Mouse (Mus musculus) forebrain, embryonic 10.5 days (tissue): ENCODE data around the gene Olfr311. TPM values are rescaled to one million over a fixed set of nuclear protein-coding genes. Genes with fewer than 3 reads are reported as not detected.
A peak's percentile ranks its signal among the peaks of the same experiment; 100 is the strongest.
"Not testable (repeated sequence)": the region's sequence is repeated elsewhere in the genome, so short reads cannot be mapped to it uniquely, and the experiment has no call there.

Experiments
- DNase-seq: peaks from one replicate; pipeline ENCODE4 v3.0.0-alpha.2; 2017; ENCODE audit warnings: low spot score; ENCODE audit errors: extremely low spot score
- H3K27ac ChIP-seq: fragments of 300-500 bp; sonication (generic); 2 replicates; pipeline ENCODE4 v1.5.1; 2016; ENCODE audit warnings: mild to moderate bottlenecking
- H3K27me3 ChIP-seq: fragments of 300-500 bp; sonication (generic); 2 replicates; pipeline ENCODE4 v1.6.1; 2016; ENCODE audit warnings: mild to moderate bottlenecking; ENCODE audit not compliant: poor library complexity, severe bottlenecking
- H3K36me3 ChIP-seq: fragments of 300-500 bp; sonication (generic); replicated peaks from 2 replicates; pipeline ENCODE4 v1.6.1; 2016; ENCODE audit warnings: mild to moderate bottlenecking, moderate library complexity
- H3K4me1 ChIP-seq: fragments of 300-500 bp; sonication (generic); 2 replicates; pipeline ENCODE4 v1.6.1; 2016
- H3K4me3 ChIP-seq: fragments of 300-500 bp; sonication (generic); 2 replicates; pipeline ENCODE4 v1.5.1; 2016; ENCODE audit warnings: mild to moderate bottlenecking, moderate library complexity
- H3K9me3 ChIP-seq: fragments of 300-500 bp; sonication (generic); 2 replicates; pipeline ENCODE4 v1.6.1; 2016; ENCODE audit warnings: mild to moderate bottlenecking, moderate library complexity
- WGBS: fragments of 180-500 bp; shearing (Covaris S2); methylation state at CpG from one replicate; pipeline ENCODE4 v1.1.7; 2016; 5-methylcytosine and 5-hydroxymethylcytosine counted together
- polyA plus RNA-seq: library from polyadenylated mRNA; unstranded; fragments of >200 nt; fragmentation: Nextera tagmentation; extraction: Ambion mirVana; gene quantifications from 2 replicates; pipeline ENCODE4 v1.2.1, GENCODE M21; 2016

Gene Olfr311
- polyA plus RNA-seq, 1 experiment from 2014 or later = not detected

DNA sequence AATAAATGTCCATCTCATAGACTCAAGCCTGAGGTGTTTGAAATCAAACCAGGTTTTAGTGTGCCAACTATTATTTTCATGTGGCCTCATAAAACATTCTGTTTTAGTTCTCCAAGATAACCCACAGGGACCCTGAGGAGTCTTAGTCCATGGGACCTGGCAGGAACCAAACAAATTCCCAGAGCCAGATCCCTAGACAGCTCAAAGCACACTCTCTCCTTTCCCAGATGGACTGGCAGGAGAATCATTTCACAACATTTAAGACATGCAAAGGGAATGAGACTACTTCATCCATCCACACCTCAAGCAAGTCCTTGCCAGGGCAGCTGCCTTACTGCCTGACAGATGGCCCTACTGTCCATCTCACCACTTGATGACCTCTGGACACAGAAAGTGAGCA, 10.1 kb upstream of the Olfr311 start, which contains the start of gene Olfr312:
Olfr312 (plus strand) TSS at position 301 of the 400 bp plus-strand sequence.
- not testable (repeated sequence) for H3K4me1 ChIP-seq, H3K4me3 ChIP-seq, DNase-seq, H3K27me3 ChIP-seq, H3K27ac ChIP-seq, H3K36me3 ChIP-seq, H3K9me3 ChIP-seq

DNA sequence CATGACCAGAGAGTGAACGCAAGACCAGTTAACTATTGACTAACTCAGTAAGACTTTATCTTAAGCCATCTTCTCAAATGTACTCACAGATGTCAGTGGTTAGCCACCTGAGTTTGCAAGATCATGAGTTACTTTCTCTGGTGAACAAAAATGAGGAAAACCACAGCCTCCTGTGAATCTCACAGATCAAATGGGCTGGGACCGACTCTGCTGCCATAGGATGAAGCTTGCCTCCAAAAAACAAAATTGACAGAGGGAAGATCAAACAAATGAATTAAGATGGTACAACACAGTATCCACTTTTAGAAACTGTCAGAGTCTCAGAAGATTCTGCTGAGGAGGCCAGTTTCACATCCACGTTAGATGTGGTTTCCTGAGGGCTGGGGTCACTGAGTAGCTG, 9.3 kb upstream of the Olfr311 start:
- Histone ChIP-seq H3K36me3 (no peaks in the 10 kb centered on the region), H3K27ac (no peak overlapping the region), H3K27me3 (no peaks in the 10 kb centered on the region), H3K4me1 (no peaks in the 10 kb centered on the region), H3K4me3 (no peak overlapping the region), H3K9me3 (no peaks in the 10 kb centered on the region)
- WGBS = 83% methylated on average over 3 of the region's 3 CpGs
- DNase-seq = no peak

DNA sequence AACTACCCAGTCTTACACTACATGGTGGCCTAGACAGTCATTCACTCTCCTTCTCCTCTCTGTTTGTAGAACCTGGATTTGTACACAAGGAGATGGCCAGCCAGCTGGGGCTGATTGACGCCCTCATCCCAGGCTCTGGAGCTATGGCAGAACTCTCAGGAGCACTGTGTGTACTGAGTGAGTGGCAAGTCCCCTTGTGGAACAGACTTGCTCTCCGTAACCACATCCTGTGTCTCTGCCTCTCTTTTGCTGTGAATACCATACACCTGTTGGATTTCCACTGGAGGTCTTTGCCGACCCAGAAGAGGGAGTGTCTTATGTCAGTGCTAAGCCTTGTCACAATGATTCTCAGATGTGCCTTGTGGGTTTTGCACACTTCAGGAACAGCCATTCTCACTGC, 6.5 kb upstream of the Olfr311 start:
- WGBS = 77% methylated on average over 3 of the region's 3 CpGs
- H3K4me1 ChIP-seq, DNase-seq: not testable (repeated sequence)

DNA sequence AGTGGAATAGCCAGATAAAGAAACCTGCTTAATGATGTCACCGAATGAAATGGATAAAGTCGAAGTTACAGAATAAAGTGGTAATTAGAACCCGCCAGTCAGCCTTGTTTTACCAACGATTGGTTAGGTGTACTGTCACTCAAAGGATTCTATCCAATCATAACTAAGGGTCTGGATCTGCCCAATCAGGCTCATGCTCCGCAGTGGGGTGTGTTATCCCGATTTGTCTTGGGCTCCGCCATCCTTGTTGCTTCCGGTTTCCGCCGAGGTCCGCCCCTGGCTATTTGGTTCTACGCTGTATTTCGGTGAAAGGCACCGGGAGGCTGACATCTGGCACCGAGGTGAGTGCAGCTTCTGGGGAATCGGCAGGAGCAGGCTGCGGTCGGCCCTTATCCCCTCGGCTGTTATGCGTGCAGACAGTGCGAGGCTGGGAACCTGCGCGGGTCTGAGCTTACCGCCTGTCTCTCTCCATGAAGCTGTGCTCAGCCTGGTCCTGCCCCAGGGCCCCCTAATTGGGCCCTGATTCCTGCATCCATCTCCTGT, 7.9 kb downstream of the Olfr311 start, which contains the start of gene Gm12258:
Gm12258 (plus strand) TSS at position 240 of the 543 bp plus-strand sequence.
- Histone ChIP-seq H3K9me3 (no peaks in the 10 kb centered on the region), H3K27me3 (no peaks in the 10 kb centered on the region), H3K27ac (peak within 1 kb of the TSS; percentile 87), H3K36me3 (peaks cover 24% of the 10 kb centered on the region), H3K4me1 (peaks cover 13% of the 10 kb centered on the region), H3K4me3 (peak within 1 kb of the TSS; percentile 87)
- WGBS = 0% methylated on average over 24 of the region's 24 CpGs
- DNase-seq = peak; percentile 87

More for the DNA sequence above, 6.5 kb upstream of the Olfr311 start:
- H3K27me3 ChIP-seq, H3K9me3 ChIP-seq, H3K27ac ChIP-seq, H3K36me3 ChIP-seq, H3K4me3 ChIP-seq: not testable (repeated sequence)

DNA sequence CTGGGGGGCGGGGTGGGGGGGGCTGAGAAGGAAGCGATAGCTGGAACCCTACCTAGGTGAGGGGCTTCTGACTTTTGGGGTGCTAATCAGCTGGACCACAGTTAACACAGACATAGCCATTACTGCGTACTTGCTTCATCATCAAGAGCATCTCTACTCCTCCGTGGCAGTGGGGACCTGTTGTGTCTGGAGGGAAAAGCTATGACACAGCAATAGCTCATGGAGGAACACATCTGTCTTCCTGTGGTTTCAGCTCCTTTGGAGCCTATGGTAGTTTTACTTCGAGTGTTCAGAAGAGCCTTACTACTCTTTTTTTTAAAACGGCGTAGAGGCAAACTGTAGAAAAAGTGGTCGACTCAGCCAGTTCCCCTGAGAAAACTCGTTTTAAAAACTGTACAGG, 8.6 kb downstream of the Olfr311 start:
- no peak for DNase-seq
- H3K4me1 ChIP-seq = peaks cover 13% of the 10 kb centered on the region
- peak overlapping the region; percentile 87; the same call in 1 of the 2 replicates for H3K27ac ChIP-seq
- H3K36me3 ChIP-seq = peaks cover 30% of the 10 kb centered on the region
- H3K9me3 ChIP-seq = no peaks in the 10 kb centered on the region
- 50% methylated on average over 9 of the region's 9 CpGs for WGBS
- H3K4me3 ChIP-seq = peak overlapping the region; percentile 87
- H3K27me3 ChIP-seq = no peaks in the 10 kb centered on the region

DNA sequence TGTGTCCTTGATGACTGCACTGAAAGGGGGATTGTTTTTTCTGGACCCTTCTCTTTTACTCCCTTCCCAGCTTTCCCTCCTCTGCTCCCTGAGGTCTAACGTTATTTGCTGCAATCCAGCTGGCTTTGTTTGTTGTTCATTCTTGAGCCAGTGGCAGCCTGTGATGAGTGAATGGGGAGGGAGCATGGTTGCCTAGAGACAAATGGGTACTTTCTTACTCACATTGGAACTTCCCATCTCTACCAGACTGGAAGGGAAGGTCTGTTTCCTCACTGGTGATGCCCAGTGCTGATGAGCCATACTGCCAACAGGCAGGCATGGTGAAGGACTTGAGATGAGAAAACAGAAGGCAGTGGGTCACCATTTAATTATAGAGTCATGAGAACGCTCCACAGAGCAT, 10.7 kb downstream of the Olfr311 start:
- DNase-seq = no peak
- Histone ChIP-seq H3K4me3 (no peak overlapping the region), H3K27me3 (no peaks in the 10 kb centered on the region), H3K4me1 (peaks cover 13% of the 10 kb centered on the region), H3K36me3 (peaks cover 37% of the 10 kb centered on the region), H3K27ac (no peak overlapping the region), H3K9me3 (no peaks in the 10 kb centered on the region)
- WGBS = 74% methylated on average over 2 of the region's 2 CpGs

DNA sequence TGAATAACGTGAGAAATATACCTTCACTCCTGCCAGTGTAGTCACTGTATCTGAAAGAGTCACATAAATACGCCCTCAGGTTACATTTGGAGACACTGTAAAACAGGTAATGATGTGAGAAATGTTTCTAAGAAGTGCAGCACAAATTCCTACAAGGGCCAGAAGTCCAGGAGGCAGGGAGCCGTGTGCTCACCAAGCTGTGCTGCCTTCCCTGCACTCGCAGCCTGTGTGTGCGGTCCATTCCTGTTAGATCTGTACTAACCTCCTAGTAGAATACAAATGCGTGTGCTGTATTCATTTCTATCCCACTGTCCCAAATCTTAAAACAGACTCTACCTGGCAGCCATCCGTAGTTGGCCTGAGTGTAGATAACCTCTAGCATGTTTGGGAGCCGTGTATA, 21.7 kb downstream of the Olfr311 start:
- H3K36me3 ChIP-seq = peaks cover 55% of the 10 kb centered on the region
- WGBS = 95% methylated on average over 8 of the region's 8 CpGs
- peaks cover 31% of the 10 kb centered on the region for H3K9me3 ChIP-seq
- no peak overlapping the region for H3K4me3 ChIP-seq
- no peak for DNase-seq
- no peak overlapping the region for H3K27ac ChIP-seq
- no peaks in the 10 kb centered on the region for H3K27me3 ChIP-seq
- no peaks in the 10 kb centered on the region for H3K4me1 ChIP-seq

DNA sequence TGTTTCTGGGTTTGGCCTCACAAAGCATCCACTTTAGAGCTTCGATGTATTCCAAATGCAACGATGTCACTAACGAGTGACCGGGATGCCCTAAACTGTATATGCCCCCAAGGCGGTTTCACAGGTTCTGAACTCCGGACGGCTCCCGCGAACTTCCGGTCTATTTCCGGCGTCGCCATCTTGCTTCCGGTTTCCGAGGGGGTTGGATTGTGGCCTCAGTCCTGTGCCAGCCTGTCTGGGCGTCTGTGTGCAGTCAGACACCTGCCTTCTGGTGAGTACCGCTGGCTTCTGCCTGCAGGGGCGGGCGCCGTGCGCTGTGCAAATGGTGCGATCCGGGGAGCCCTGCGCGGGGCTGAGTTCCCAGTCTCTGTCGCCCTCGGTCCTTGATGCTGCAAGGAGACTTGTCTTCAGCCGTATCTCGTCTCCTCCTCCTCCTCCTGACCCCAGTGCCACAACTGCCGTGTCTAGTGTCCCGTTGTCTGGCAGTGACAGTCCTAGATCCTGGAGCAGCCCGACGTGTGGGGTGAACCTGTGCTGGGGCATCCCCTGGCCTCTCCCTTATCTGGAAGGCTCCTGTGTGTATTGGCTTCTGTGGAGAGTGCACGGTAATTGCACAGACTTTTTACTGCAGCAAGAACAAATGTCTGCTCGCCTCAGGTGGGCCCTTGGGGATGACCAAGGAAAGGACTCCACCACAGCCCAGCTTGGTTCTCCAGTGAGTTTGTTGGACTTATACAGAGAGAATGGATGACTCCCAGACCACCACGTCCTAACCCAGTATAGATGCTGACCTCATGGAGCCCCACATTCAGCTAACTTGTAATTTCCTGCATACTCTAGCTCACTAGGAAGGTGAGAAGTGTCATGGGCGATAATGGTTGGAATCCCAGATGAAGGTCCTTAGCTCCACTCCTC, 28.2 kb downstream of the Olfr311 start, which contains the start of gene 2810021J22Rik:
2810021J22Rik (plus strand) TSS at position 178 of the 915 bp plus-strand sequence.
- peak within 1 kb of the TSS; percentile 79 for H3K4me3 ChIP-seq
- H3K36me3 ChIP-seq = peaks cover 26% of the 10 kb centered on the region
- WGBS = 3% methylated on average over 37 of the region's 37 CpGs
- peak; percentile 82 for DNase-seq
- peak within 1 kb of the TSS; percentile 92 for H3K27ac ChIP-seq
- H3K4me1 ChIP-seq = peaks cover 12% of the 10 kb centered on the region
- H3K9me3 ChIP-seq = no peaks in the 10 kb centered on the region
- no peaks in the 10 kb centered on the region for H3K27me3 ChIP-seq

DNA sequence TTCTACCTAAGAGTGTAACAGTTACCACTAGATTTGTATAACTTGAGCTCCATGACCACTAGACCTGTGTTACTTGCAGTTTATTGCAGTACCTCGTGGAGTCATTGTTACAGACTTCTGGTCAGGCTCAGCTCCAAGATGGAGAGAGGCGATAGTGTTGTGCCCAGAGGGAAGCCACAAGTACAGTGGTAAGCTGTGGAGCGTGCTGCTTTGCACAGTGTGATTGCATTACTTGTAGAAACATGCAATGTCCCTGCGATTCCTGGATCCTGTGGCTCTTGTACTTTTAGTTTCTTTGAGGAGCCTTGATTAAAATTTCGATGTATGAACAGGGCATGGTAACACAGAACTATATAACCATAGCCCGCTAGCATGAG, 28.9 kb downstream of the Olfr311 start:
- no peaks in the 10 kb centered on the region for H3K27me3 ChIP-seq
- no peak for DNase-seq
- WGBS = 88% methylated on average over 6 of the region's 6 CpGs
- peaks cover 26% of the 10 kb centered on the region for H3K36me3 ChIP-seq
- peak overlapping the region; percentile 92 for H3K27ac ChIP-seq
- no peaks in the 10 kb centered on the region for H3K9me3 ChIP-seq
- H3K4me1 ChIP-seq = peaks cover 12% of the 10 kb centered on the region
- H3K4me3 ChIP-seq = peak overlapping the region; percentile 79

DNA sequence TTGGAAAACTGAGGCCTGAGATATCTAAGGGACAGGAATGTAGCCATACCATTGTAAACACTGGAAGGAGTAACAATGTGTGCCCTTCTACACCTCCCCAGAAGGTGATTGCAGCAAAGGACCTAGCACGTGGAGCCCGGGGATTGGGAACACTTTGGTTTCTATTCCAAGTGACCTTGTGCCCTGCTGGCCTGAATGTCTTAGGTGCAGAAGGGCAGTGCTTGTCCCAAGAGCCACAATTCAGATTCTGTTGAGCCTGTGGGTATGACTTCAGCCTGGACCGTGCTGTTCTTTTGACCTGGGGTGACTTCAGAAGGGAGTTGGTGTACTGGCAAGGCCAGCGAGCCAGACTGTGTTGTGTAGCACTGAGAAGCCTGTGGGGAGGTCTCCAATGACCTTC, 31.9 kb downstream of the Olfr311 start:
- 88% methylated on average over 4 of the region's 4 CpGs for whole genome bisulfite sequencing
- Histone ChIP-seq H3K27me3 (no peaks in the 10 kb centered on the region), H3K27ac (no peak overlapping the region), H3K36me3 (peaks cover 37% of the 10 kb centered on the region), H3K4me3 (no peak overlapping the region), H3K4me1 (peaks cover 12% of the 10 kb centered on the region), H3K9me3 (no peaks in the 10 kb centered on the region)
- DNase-seq = no peak

DNA sequence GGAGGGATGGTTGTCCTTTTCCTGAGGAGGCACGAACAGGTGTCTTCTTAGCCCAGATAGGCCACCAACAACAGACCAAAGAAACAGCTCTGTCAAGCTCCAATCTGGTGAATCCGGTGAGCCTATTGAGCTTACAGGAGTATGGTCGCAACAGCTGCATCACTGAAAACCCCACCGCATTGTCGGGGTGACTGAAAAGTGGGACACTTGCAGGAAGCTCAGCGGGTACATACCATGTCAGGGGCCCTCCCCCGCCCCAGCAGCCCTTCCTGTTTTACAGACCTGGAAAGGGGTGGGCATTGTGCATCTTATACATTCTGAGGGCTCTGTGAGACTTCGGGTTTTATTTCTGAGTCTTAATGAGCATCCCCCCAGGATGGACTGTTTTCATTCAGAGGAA, 44.7 kb downstream of the Olfr311 start:
- Histone ChIP-seq H3K36me3 (peaks cover 53% of the 10 kb centered on the region), H3K4me1 (no peaks in the 10 kb centered on the region), H3K4me3 (no peak overlapping the region), H3K27me3 (no peaks in the 10 kb centered on the region), H3K9me3 (no peaks in the 10 kb centered on the region), H3K27ac (no peak overlapping the region)
- DNase-seq = no peak
- 90% methylated on average over 8 of the region's 8 CpGs for WGBS

DNA sequence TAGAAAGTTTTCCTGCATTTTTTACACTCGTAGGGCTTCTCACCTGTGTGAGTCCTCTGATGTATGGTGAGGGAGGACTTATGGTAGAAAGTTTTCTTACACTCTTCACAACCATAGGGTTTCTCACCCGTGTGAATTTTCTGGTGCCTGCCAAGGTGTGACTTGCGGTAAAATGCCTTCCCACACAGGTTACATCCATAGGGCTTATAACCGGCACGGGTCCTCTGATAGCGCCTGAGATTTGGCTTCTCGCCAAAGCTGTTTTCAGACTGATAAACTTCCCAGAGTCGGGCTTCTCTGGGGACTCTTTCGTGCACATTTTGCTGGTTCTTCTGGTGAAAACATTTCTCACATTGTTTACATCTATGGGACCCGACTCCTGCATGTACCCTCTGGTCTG, 51.5 kb downstream of the Olfr311 start:
- H3K27me3 ChIP-seq = no peaks in the 10 kb centered on the region
- no peak overlapping the region for H3K27ac ChIP-seq
- H3K9me3 ChIP-seq = no peaks in the 10 kb centered on the region
- no peak overlapping the region for H3K4me3 ChIP-seq
- H3K4me1 ChIP-seq = no peaks in the 10 kb centered on the region
- no peak for DNase-seq
- peaks cover 75% of the 10 kb centered on the region for H3K36me3 ChIP-seq
- WGBS = 96% methylated on average over 10 of the region's 10 CpGs
